Mouse (Mus musculus) stomach, postnatal 0 days (tissue): ENCODE results near the gene Gm17949. TPM values are rescaled to one million over a fixed set of nuclear protein-coding genes. Genes with fewer than 3 reads are reported as not detected.

Experiments used
- ATAC-seq: fragments of 200-750 bp; cut with Nextera tagmentation; 2 replicates; pipeline ENCODE4 v1.8.0; 2017; ENCODE audit not compliant: low FRiP score, low TSS enrichment
- DNase-seq: peaks from one replicate; pipeline ENCODE4 v3.0.0-alpha.2; 2016; ENCODE audit warnings: low spot score
- H3K27ac ChIP-seq: fragments of 300-500 bp; sonication (generic); replicated peaks from 2 replicates; pipeline ENCODE4 v1.5.1; 2014; ENCODE audit warnings: mild to moderate bottlenecking, control low read depth
- H3K27me3 ChIP-seq: fragments of 300-500 bp; sonication (generic); 2 replicates; pipeline ENCODE4 v1.6.1; 2014; ENCODE audit warnings: low read length; ENCODE audit not compliant: control insufficient read depth, insufficient read depth
- H3K36me3 ChIP-seq: fragments of 300-500 bp; sonication (generic); 2 replicates; pipeline ENCODE4 v1.6.1; 2014; ENCODE audit warnings: low read length, mixed read lengths; ENCODE audit not compliant: control insufficient read depth, insufficient read depth
- H3K4me1 ChIP-seq: fragments of 300-500 bp; sonication (generic); replicated peaks from 2 replicates; pipeline ENCODE4 v1.6.1; 2014; ENCODE audit warnings: antibody characterized with exemption; ENCODE audit not compliant: control insufficient read depth, insufficient read depth
- H3K4me2 ChIP-seq: fragments of 300-500 bp; sonication (generic); replicated peaks from 2 replicates; pipeline ENCODE4 v1.6.1; 2014; ENCODE audit warnings: low read depth, mild to moderate bottlenecking, control low read depth, moderate library complexity
- H3K4me3 ChIP-seq: fragments of 300-500 bp; sonication (generic); 2 replicates; pipeline ENCODE4 v1.5.1; 2014; ENCODE audit warnings: low read depth, low read length, control low read depth
- H3K9ac ChIP-seq: fragments of 300-500 bp; sonication (generic); 2 replicates; pipeline ENCODE4 v1.6.1; 2014; ENCODE audit warnings: mild to moderate bottlenecking, low read length, control low read depth, mixed read lengths
- H3K9me3 ChIP-seq: fragments of 300-500 bp; sonication (generic); 2 replicates; pipeline ENCODE4 v1.6.1; 2016; ENCODE audit warnings: low read length; ENCODE audit not compliant: control insufficient read depth
- CTCF ChIP-seq: IDR thresholded peaks from 2 replicates; pipeline ENCODE4 v1.5.1; 2016; ENCODE audit warnings: antibody characterized with exemption, low read depth, mild to moderate bottlenecking, moderate library complexity
- EP300 ChIP-seq: optimal IDR thresholded peaks from 2 replicates; pipeline ENCODE3; 2016; ENCODE audit warnings: antibody characterized with exemption
- WGBS: fragments of 180-500 bp; shearing (Covaris S2); extraction: QIAGEN DNeasy Blood & Tissue Kit; methylation state at CpG from one replicate; pipeline ENCODE4 v1.1.7; 2014; 5-methylcytosine and 5-hydroxymethylcytosine counted together
- polyA plus RNA-seq: library from polyadenylated mRNA; unstranded; fragments of >200 nt; fragmentation: Nextera tagmentation; extraction: Ambion mirVana; gene quantifications from 2 replicates; pipeline ENCODE4 v1.2.1, GENCODE M21; 2015

Gene Gm17949
- polyA plus RNA-seq, 1 experiment from 2014 or later = 0.45 TPM

DNA sequence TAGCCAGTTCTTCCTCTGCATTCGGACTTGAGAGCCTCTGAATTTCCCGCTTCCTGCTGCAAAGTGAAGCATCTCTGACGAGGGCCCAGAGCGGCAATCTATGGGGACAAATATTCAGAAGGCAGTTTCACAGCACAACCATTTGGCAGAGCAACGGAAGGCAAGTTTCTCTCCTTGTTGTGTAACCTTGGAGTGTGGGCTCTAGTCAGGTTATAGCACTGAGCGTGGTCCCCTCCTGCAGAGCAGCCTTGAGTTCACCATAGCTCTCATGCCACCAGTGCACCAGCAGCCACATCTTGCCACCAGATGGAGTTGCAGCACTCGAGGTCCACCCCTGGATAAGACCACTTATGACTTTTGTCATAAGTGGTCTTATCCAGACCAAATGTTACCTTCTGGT is 22.8 kb upstream of the Gm17949 start:
- H3K4me1 ChIP-seq = no peaks in the 10 kb centered on the region; the same call in 1 of the 2 replicates
- H3K36me3 ChIP-seq = peaks cover 8% of the 10 kb centered on the region; the same call in 1 of the 2 replicates
- ATAC-seq = no peak
- DNase-seq = peak; percentile 10
- WGBS = 83% methylated on average over 7 of the region's 7 CpGs
- no peak overlapping the region for H3K9ac ChIP-seq
- H3K4me3 ChIP-seq = no peak overlapping the region
- TF ChIP-seq EP300 (no peak), CTCF (peak; percentile 45)
- no peaks in the 10 kb centered on the region for H3K9me3 ChIP-seq
- no peak overlapping the region for H3K4me2 ChIP-seq
- H3K27ac ChIP-seq = no peak overlapping the region
- H3K27me3 ChIP-seq = no peaks in the 10 kb centered on the region

DNA sequence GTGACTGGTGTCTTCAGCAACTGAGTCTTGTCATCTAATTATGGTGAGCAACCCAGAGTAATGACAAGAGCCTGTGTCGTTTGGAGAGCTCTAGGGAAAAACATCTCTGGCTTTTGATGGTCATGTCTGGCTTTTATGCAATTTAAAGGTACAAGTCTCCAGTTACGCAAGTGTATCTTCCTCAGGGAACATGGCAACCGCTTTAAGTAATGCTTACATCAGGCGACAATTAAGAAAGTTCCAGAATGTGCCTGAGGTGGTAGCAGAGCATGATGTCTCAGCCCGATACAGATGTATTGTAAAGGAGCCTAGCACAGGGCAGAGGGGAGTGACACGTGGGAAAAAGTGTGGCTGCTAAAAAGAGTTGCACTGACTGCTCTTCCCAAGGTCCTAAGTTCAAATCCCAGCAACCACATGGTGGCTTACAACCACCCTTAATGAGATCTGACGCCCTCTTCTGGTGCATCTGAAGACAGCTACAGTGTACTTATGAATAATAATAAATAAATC is 22.3 kb upstream of the Gm17949 start:
- Histone ChIP-seq H3K4me3 (no peak overlapping the region; the same call in 1 of the 2 replicates), H3K36me3 (peaks cover 12% of the 10 kb centered on the region; the same call in 1 of the 2 replicates), H3K9ac (no peak overlapping the region), H3K27ac (no peak overlapping the region), H3K9me3 (no peaks in the 10 kb centered on the region), H3K27me3 (no peaks in the 10 kb centered on the region), H3K4me1 (no peaks in the 10 kb centered on the region; the same call in 1 of the 2 replicates), H3K4me2 (peak overlapping the region; percentile 83)
- peak; percentile 40 for TF ChIP-seq CTCF
- no peak for TF ChIP-seq EP300
- peak; percentile 10 for DNase-seq
- WGBS = 65% methylated on average over 7 of the region's 7 CpGs
- ATAC-seq = no peak

DNA sequence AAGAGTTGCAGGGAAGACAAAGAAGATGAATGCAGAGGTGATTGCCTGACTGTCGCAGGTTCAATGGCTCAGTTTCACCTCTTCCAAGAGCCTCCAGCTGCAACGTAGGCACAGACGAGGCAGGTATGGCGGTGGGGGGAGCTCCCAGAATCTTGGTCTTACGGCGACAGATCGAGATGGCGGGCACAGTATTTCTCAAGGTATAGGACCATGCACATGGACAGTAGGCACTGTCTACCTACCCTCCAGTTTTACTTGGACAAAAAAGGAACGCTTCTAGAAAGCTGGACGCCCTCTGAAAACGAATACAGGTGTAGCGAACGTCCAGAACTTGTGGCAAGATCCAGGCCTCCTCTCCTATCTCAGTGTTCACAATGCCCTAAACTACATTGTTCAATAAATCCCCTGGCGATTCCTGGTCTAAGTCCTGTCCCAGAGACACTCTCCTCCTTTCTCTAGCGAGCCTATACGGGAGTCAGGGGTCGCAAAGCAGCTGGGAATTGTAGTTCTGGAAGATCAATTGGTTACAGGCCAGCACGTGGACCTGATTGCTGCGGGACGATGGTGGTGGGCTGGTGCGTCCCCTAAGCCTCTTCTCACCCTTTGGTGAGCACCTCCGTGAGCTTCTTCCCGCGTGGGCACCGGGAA is 21.7 kb upstream of the Gm17949 start:
- no peaks in the 10 kb centered on the region for H3K27me3 ChIP-seq
- peak overlapping the region; percentile 83 for H3K4me2 ChIP-seq
- peaks cover 12% of the 10 kb centered on the region; the same call in 1 of the 2 replicates for H3K36me3 ChIP-seq
- DNase-seq (no peak), ATAC-seq (peak; percentile 89)
- 3% methylated on average over 25 of the region's 25 CpGs for WGBS
- peak overlapping the region; percentile 66 for H3K4me3 ChIP-seq
- no peaks in the 10 kb centered on the region for H3K9me3 ChIP-seq
- no peak for TF ChIP-seq EP300
- H3K9ac ChIP-seq = peak overlapping the region; percentile 63
- no peaks in the 10 kb centered on the region; the same call in 1 of the 2 replicates for H3K4me1 ChIP-seq
- peak overlapping the region; percentile 58; the same call in 1 of the 2 replicates for H3K27ac ChIP-seq

DNA sequence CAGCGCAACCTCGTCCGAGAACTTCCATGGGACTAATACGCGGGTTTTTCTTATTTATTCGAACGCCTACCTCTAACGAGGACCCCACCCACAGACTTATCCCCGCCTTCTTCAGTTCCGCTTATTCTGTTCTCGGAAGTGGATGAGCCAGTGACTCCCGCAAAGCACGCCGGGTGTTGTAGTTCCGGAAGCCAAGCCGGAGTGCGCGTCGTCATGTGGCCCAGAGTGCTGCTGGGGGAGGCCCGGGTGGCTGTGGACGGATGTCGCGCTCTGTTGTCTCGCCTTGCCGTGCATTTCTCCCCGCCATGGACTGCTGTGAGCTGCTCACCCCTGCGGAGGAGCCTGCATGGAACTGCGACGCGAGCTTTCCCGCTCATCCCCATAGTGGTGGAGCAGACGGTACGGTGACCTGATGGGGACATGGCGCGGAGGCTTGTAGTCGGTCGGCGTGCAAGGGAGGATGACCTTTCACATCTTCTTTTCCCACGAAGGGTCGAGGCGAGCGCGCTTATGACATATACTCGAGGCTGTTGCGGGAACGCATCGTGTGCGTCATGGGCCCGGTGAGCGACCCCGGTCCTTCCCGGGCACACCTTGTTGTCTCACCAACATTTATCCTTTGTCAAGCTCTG is 21.0 kb upstream of the Gm17949 start, which contains the start of gene Clpp:
Clpp (plus strand) TSS at position 191 of the 632 bp plus-strand sequence.
- peak; percentile 96 for ATAC-seq
- Histone ChIP-seq H3K36me3 (peaks cover 12% of the 10 kb centered on the region; the same call in 1 of the 2 replicates), H3K27ac (peak within 1 kb of the TSS; percentile 58; the same call in 1 of the 2 replicates), H3K4me1 (no peaks in the 10 kb centered on the region; the same call in 1 of the 2 replicates), H3K4me2 (peak within 1 kb of the TSS; percentile 83), H3K27me3 (no peaks in the 10 kb centered on the region), H3K9ac (peak within 1 kb of the TSS; percentile 74), H3K4me3 (peak within 1 kb of the TSS; percentile 66), H3K9me3 (no peaks in the 10 kb centered on the region)
- under 1% methylated on average over 52 of the region's 52 CpGs for whole genome bisulfite sequencing
- TF ChIP-seq CTCF (no peak), EP300 (no peak)
- DNase-seq = peak; percentile 95

DNA sequence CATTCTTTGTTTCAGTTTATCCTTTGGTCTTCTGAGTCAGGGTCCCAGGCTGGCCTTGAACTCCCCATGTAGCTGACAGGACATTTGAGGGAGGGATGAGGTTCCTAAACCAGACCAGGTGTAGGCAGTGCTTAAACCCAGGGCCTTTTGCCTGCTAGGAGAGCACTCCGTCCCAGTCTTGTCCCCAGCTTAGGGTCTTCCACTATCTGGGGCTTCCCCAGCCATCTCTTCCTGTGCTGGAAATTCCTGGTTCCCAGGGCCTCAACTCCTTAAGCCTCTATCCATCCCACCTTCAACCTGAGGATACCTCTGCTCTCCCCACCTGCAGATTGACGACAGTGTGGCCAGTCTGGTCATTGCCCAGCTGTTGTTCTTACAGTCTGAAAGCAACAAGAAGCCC is 20.3 kb upstream of the Gm17949 start:
- TF ChIP-seq EP300 = no peak
- no peak for TF ChIP-seq CTCF
- Histone ChIP-seq H3K36me3 (peaks cover 17% of the 10 kb centered on the region; the same call in 1 of the 2 replicates), H3K4me2 (peak overlapping the region; percentile 83), H3K4me3 (peak overlapping the region; percentile 66), H3K9ac (peak overlapping the region; percentile 74), H3K4me1 (no peaks in the 10 kb centered on the region; the same call in 1 of the 2 replicates), H3K27ac (no peak overlapping the region), H3K9me3 (no peaks in the 10 kb centered on the region), H3K27me3 (no peaks in the 10 kb centered on the region)
- ATAC-seq (no peak), DNase-seq (no peak)
- WGBS = 68% methylated on average over 2 of the region's 2 CpGs

DNA sequence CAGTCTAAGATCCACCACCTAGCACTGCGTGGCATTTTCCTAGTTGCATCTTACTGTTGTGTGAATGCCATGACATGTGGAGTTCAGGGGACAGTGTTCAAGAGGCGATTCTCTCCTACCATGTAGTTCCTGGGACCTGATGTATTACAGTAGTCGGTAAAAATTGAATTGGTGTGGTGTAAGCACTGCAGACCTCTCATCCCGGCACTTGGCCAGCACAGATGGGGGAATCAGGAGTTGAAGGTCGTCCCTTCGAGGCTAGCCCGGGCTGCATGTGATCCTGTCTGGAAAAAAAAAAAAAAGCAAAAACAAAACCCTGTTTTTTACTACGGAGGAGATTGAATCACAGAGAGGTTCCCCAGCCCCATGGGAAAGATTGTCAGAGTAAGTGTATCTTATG is 16.2 kb upstream of the Gm17949 start:
- no peak for ATAC-seq
- H3K36me3 ChIP-seq = peaks cover 21% of the 10 kb centered on the region
- WGBS = 89% methylated on average over 8 of the region's 8 CpGs

More for the DNA sequence above, 16.2 kb upstream of the Gm17949 start:
- Histone ChIP-seq H3K4me3 (no peak overlapping the region), H3K4me2 (no peak overlapping the region), H3K9ac (no peak overlapping the region), H3K4me1 (peaks cover 3% of the 10 kb centered on the region; the same call in 1 of the 2 replicates), H3K9me3 (no peaks in the 10 kb centered on the region), H3K27ac (no peak overlapping the region), H3K27me3 (no peaks in the 10 kb centered on the region)
- TF ChIP-seq CTCF = no peak
- no peak for TF ChIP-seq EP300
- DNase-seq = no peak
